Mouse (Mus musculus) CH12.LX (cell line): ENCODE results near the gene Hypm. TPM values are rescaled to one million over a fixed set of nuclear protein-coding genes. Genes with fewer than 3 reads are reported as not detected.
A peak's percentile ranks its signal among the peaks of the same experiment; 100 is the strongest.

Source experiments
- DNase-seq: peaks from one replicate; pipeline ENCODE4 v3.0.0-alpha.2; 2013; ENCODE audit errors: extremely low read depth
- H3K27ac ChIP-seq: 2 replicates; pipeline ENCODE4 v1.5.1; 2012; ENCODE audit warnings: low read depth, mild to moderate bottlenecking, control low read depth, moderate library complexity; ENCODE audit not compliant: insufficient read depth
- H3K27me3 ChIP-seq: replicated peaks from 2 replicates; pipeline ENCODE3; 2012; ENCODE audit warnings: inconsistent platforms
- H3K36me3 ChIP-seq, 2 experiments: replicated peaks in 1 of 2; 2 replicates each; pipeline versions ENCODE3 to v1.6.1; 2012; ENCODE audit warnings: inconsistent platforms in 1 of 2, low read length in 1 of 2, mild to moderate bottlenecking in 1 of 2, mixed read lengths in 1 of 2, moderate library complexity in 1 of 2; ENCODE audit not compliant: control insufficient read depth in 1 of 2, insufficient read depth in 1 of 2
- H3K4me1 ChIP-seq, 2 experiments: 2 replicates each; pipeline ENCODE4 v1.6.1; 2012; ENCODE audit warnings: inconsistent platforms in 1 of 2, moderate library complexity in 1 of 2; ENCODE audit not compliant: insufficient read depth in 2 of 2, control insufficient read depth in 1 of 2
- H3K4me2 ChIP-seq: 2 replicates; pipeline ENCODE4 v1.6.1; 2012; ENCODE audit warnings: low read depth, mild to moderate bottlenecking, control low read depth; ENCODE audit not compliant: poor library complexity, insufficient read depth, severe bottlenecking
- H3K4me3 ChIP-seq, 3 experiments: fragments of 150-350 bp in 1 of 3; sonication (generic) in 1 of 3; replicated peaks in 1 of 3; 2 replicates each; pipeline versions ENCODE3 to v1.5.1; 2011 to 2012; ENCODE audit warnings: low read depth in 2 of 3, low read length in 2 of 3, mild to moderate bottlenecking in 2 of 3, moderate library complexity in 2 of 3, control low read depth in 1 of 3, improper control_type of control experiment in 1 of 3, inconsistent platforms in 1 of 3, mixed read lengths in 1 of 3; ENCODE audit not compliant: poor library complexity in 1 of 3
- H3K79me2 ChIP-seq: replicated peaks from 2 replicates; pipeline ENCODE4 v1.6.1; 2012; ENCODE audit warnings: mild to moderate bottlenecking, moderate library complexity; ENCODE audit not compliant: control insufficient read depth, poor library complexity, insufficient read depth, severe bottlenecking; ENCODE audit errors: extremely low read depth
- H3K9ac ChIP-seq: 2 replicates; pipeline ENCODE4 v1.6.1; 2012; ENCODE audit warnings: low read depth, mild to moderate bottlenecking, control low read depth, moderate library complexity; ENCODE audit not compliant: insufficient read depth
- H3K9me3 ChIP-seq: replicated peaks from 2 replicates; pipeline ENCODE3; 2012; ENCODE audit warnings: low read length, inconsistent platforms, mixed read lengths
- CHD1 ChIP-seq: IDR thresholded peaks from 2 replicates; pipeline ENCODE4 v1.6.1; 2012; ENCODE audit warnings: low read depth, low read length, improper control_type of control experiment, inconsistent platforms
- CTCF ChIP-seq, 2 experiments: IDR thresholded peaks in 1 of 2; conservative IDR thresholded peaks in 1 of 2; 2 replicates each; pipeline ENCODE4 v1.5.1; 2011 to 2012; ENCODE audit warnings: low read depth in 2 of 2, low read length in 2 of 2, improper control_type of control experiment in 1 of 2, inconsistent platforms in 1 of 2, mild to moderate bottlenecking in 1 of 2, moderate library complexity in 1 of 2
- GABPA ChIP-seq: IDR thresholded peaks from 2 replicates; pipeline ENCODE4 v1.6.1; 2012; ENCODE audit warnings: low read depth, low read length, improper control_type of control experiment, inconsistent platforms; ENCODE audit not compliant: insufficient replicate concordance
- JUND ChIP-seq: conservative IDR thresholded peaks from 2 replicates; pipeline ENCODE4 v1.6.1; 2011; ENCODE audit warnings: low read depth, low read length, improper control_type of control experiment
- MAX ChIP-seq: IDR thresholded peaks from 2 replicates; pipeline ENCODE4 v1.6.1; 2011; ENCODE audit warnings: low read length, improper control_type of control experiment
- MAZ ChIP-seq: IDR thresholded peaks from 2 replicates; pipeline ENCODE4 v1.6.1; 2012; ENCODE audit warnings: low read depth, mild to moderate bottlenecking, inconsistent platforms, low read length, improper control_type of control experiment, moderate library complexity
- MEF2A ChIP-seq: IDR thresholded peaks from 2 replicates; pipeline ENCODE4 v1.6.1; 2014; ENCODE audit warnings: low read depth, mild to moderate bottlenecking, inconsistent platforms, low read length, improper control_type of control experiment, borderline replicate concordance
- MYC ChIP-seq: IDR thresholded peaks from 2 replicates; pipeline ENCODE4 v1.6.1; 2011; ENCODE audit warnings: low read depth, mild to moderate bottlenecking, improper control_type of control experiment, low read length
- RAD21 ChIP-seq: IDR thresholded peaks from 2 replicates; pipeline ENCODE4 v1.6.1; 2011; ENCODE audit warnings: low read depth, mild to moderate bottlenecking, low read length, improper control_type of control experiment, moderate library complexity
- SMC3 ChIP-seq: IDR thresholded peaks from 2 replicates; pipeline ENCODE4 v1.6.1; 2011; ENCODE audit warnings: low read depth, low read length, improper control_type of control experiment
- TCF12 ChIP-seq: IDR thresholded peaks from 2 replicates; pipeline ENCODE4 v1.6.1; 2014; ENCODE audit warnings: low read depth, mild to moderate bottlenecking, inconsistent platforms, low read length, improper control_type of control experiment
- UBTF ChIP-seq: IDR thresholded peaks from 2 replicates; pipeline ENCODE4 v1.6.1; 2012; ENCODE audit warnings: low read depth, mild to moderate bottlenecking, inconsistent platforms, low read length, improper control_type of control experiment, moderate library complexity
- USF2 ChIP-seq: conservative IDR thresholded peaks from 2 replicates; pipeline ENCODE4 v1.6.1; 2011; ENCODE audit warnings: low read depth, low read length, improper control_type of control experiment
- ZMIZ1 ChIP-seq: IDR thresholded peaks from 2 replicates; pipeline ENCODE4 v1.6.1; 2012; ENCODE audit warnings: low read depth, mild to moderate bottlenecking, inconsistent platforms, low read length, improper control_type of control experiment
- dilution Hi-C: fragments of 300-500 bp; cut with MboI; formaldehyde crosslinking; loops from 2 replicates; pipeline ENCODE4 v1.14.3; 2020; ENCODE audit warnings: low sequenced_read_pairs; ENCODE audit not compliant: extremely low pct_unique_long_range_greater_than_20kb, extremely low pct_ligation_motif_present
- in situ Hi-C: fragments of 300-500 bp; cut with MboI; formaldehyde crosslinking; loops from 3 replicates; pipeline ENCODE4 v1.14.3; 2019; ENCODE audit warnings: low sequenced_read_pairs, low pct_ligation_motif_present, low pct_unique_long_range_greater_than_20kb, mixed read lengths
- polyA plus RNA-seq: library from polyadenylated mRNA; unstranded; fragments of >175 nt; gene quantifications from 2 replicates; pipeline ENCODE4 v1.2.1, GENCODE M21; 2012; ENCODE audit warnings: low read depth; ENCODE audit not compliant: insufficient read length
- total RNA-seq, 2 experiments: library from RNA; depleted of rRNA; stranded (reverse); fragments of 300-350 nt in 1 of 2; fragments of >200 nt in 1 of 2; gene quantifications; 2 replicates each; pipeline ENCODE4 v1.2.3; 2012 to 2014

The Hypm gene
- total and polyA plus RNA-seq, 3 experiments = not detected

DNA sequence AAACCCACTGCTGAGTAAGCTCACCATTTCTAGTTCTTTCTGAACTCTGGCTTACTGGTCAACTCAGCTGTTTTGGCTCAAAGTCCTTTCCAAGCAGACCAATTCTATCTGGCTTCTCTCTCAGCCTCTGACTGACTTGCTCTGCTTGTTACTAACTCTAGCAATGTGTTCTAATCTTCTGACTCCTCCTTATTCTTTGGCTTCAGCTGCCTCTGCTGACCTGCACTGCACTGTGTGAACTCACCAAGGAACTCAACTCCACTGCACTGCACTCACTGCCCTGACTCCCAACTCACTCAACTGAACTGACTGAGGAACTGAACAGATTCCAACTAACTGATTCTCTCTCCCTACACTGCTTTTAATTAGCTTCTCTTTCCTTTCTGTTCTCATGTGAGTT is 34.3 kb upstream of the Hypm start:
- H3K27ac ChIP-seq = no peak overlapping the region
- dilution Hi-C loops (no loop called here), in situ Hi-C loops (no loop called here)
- H3K27me3 ChIP-seq = no peaks in the 10 kb centered on the region
- H3K4me2 ChIP-seq = no peak overlapping the region
- no peak overlapping the region for H3K9ac ChIP-seq
- no peaks in the 10 kb centered on the region for H3K9me3 ChIP-seq
- H3K4me3 ChIP-seq = no peak overlapping the region
- TF ChIP-seq JUND (no peak), UBTF (no peak), ZMIZ1 (no peak), TCF12 (no peak)
- TF ChIP-seq, all 38 proteins: peak for 0
- Histone ChIP-seq H3K36me3 (no peaks in the 10 kb centered on the region), H3K79me2 (no peaks in the 10 kb centered on the region), H3K4me1 (no peaks in the 10 kb centered on the region)
- no peak for DNase-seq

GRCm38 (mm10) chrX:9834779-9835178 is 11.9 kb upstream of the Hypm start:
- no peak overlapping the region for H3K4me2 ChIP-seq
- H3K36me3 ChIP-seq = no peaks in the 10 kb centered on the region
- H3K4me1 ChIP-seq = no peaks in the 10 kb centered on the region
- no peaks in the 10 kb centered on the region for H3K27me3 ChIP-seq
- in situ Hi-C loops (no loop called here), dilution Hi-C loops (no loop called here)
- H3K27ac ChIP-seq = no peak overlapping the region
- DNase-seq = peak; percentile 27
- H3K4me3 ChIP-seq = no peak overlapping the region
- H3K9ac ChIP-seq = no peak overlapping the region
- H3K79me2 ChIP-seq = no peaks in the 10 kb centered on the region
- no peaks in the 10 kb centered on the region for H3K9me3 ChIP-seq
- TF ChIP-seq CTCF (conservative IDR thresholded peaks at IDR 0.05 in 1 of 2, IDR thresholded peaks at IDR 0.05 in 1 of 2; ENCODE audit: low read depth in 2 of 2, low read length in 2 of 2) (peak in 1 of 2 experiments; percentile 57; a peak in 2 of 4 replicates), CHD1 (no peak), USF2 (no peak), RAD21 (peak; percentile 60), SMC3 (peak; percentile 46)

- dilution Hi-C loops = no loop called here
- H3K4me3 ChIP-seq = no peak within 1 kb of the TSS
- H3K27ac ChIP-seq = no peak within 1 kb of the TSS
- no peak within 1 kb of the TSS for H3K9ac ChIP-seq
- no peaks in the 10 kb centered on the region for H3K36me3 ChIP-seq
- no peaks in the 10 kb centered on the region for H3K4me1 ChIP-seq
- H3K4me2 ChIP-seq = no peak within 1 kb of the TSS
- in situ Hi-C loops = no loop called here
- H3K79me2 ChIP-seq = no peaks in the 10 kb centered on the region
- no peaks in the 10 kb centered on the region for H3K9me3 ChIP-seq
- no peak for DNase-seq
- TF ChIP-seq ZMIZ1 = no peak
- no peak for TF ChIP-seq CTCF (conservative IDR thresholded peaks at IDR 0.05 in 1 of 2, IDR thresholded peaks at IDR 0.05 in 1 of 2; ENCODE audit: low read depth in 2 of 2, low read length in 2 of 2)
- TF ChIP-seq UBTF = no peak
- no peak for TF ChIP-seq MYC
- TF ChIP-seq GABPA = no peak
- no peak for TF ChIP-seq MAZ
- TF ChIP-seq MAX = no peak
- TF ChIP-seq MEF2A = no peak
- no peaks in the 10 kb centered on the region for H3K27me3 ChIP-seq
Measured at GRCm38 (mm10) chrX:9849403-9849802, 2.7 kb downstream of the Hypm start, which contains the start of gene H2al3. H2al3 (plus strand) TSS chrX:9849703.
